Mouse (Mus musculus) CH12.LX (cell line): ENCODE measurements around the gene Tmem171.

Experiments
- CTCF ChIP-seq, 2 experiments: IDR thresholded peaks in 1 of 2; conservative IDR thresholded peaks in 1 of 2; 2 replicates each; pipeline ENCODE4 v1.5.1; 2011 to 2012; ENCODE audit warnings: low read depth in 2 of 2, low read length in 2 of 2, improper control_type of control experiment in 1 of 2, inconsistent platforms in 1 of 2, mild to moderate bottlenecking in 1 of 2, moderate library complexity in 1 of 2
- E2F4 ChIP-seq: IDR thresholded peaks from 2 replicates; pipeline ENCODE4 v1.6.1; 2011; ENCODE audit warnings: low read depth, low read length, improper control_type of control experiment; ENCODE audit not compliant: insufficient replicate concordance
- EP300 ChIP-seq: IDR thresholded peaks from 2 replicates; pipeline ENCODE4 v1.6.1; 2011; ENCODE audit warnings: low read length, improper control_type of control experiment
- IRF4 ChIP-seq: IDR thresholded peaks from 2 replicates; pipeline ENCODE4 v1.6.1; 2014; ENCODE audit warnings: low read depth, mild to moderate bottlenecking, inconsistent platforms, low read length, improper control_type of control experiment
- MAX ChIP-seq: IDR thresholded peaks from 2 replicates; pipeline ENCODE4 v1.6.1; 2011; ENCODE audit warnings: low read length, improper control_type of control experiment
- MEF2A ChIP-seq: IDR thresholded peaks from 2 replicates; pipeline ENCODE4 v1.6.1; 2014; ENCODE audit warnings: low read depth, mild to moderate bottlenecking, inconsistent platforms, low read length, improper control_type of control experiment, borderline replicate concordance
- NELFE ChIP-seq: IDR thresholded peaks from 2 replicates; pipeline ENCODE4 v1.6.1; 2011; ENCODE audit warnings: low read depth, low read length, improper control_type of control experiment
- NRF1 ChIP-seq: IDR thresholded peaks from 2 replicates; pipeline ENCODE4 v1.6.1; 2014; ENCODE audit warnings: low read depth, mild to moderate bottlenecking, inconsistent platforms, low read length, improper control_type of control experiment, moderate library complexity
- POLR2A ChIP-seq: IDR thresholded peaks from 2 replicates; pipeline ENCODE4 v1.6.1; 2011; ENCODE audit warnings: low read depth, mild to moderate bottlenecking, improper control_type of control experiment, low read length
- SIN3A ChIP-seq: IDR thresholded peaks from 2 replicates; pipeline ENCODE4 v1.6.1; 2012; ENCODE audit warnings: low read length, improper control_type of control experiment, inconsistent platforms
- USF2 ChIP-seq: conservative IDR thresholded peaks from 2 replicates; pipeline ENCODE4 v1.6.1; 2011; ENCODE audit warnings: low read depth, low read length, improper control_type of control experiment
- ZMIZ1 ChIP-seq: IDR thresholded peaks from 2 replicates; pipeline ENCODE4 v1.6.1; 2012; ENCODE audit warnings: low read depth, mild to moderate bottlenecking, inconsistent platforms, low read length, improper control_type of control experiment

DNA sequence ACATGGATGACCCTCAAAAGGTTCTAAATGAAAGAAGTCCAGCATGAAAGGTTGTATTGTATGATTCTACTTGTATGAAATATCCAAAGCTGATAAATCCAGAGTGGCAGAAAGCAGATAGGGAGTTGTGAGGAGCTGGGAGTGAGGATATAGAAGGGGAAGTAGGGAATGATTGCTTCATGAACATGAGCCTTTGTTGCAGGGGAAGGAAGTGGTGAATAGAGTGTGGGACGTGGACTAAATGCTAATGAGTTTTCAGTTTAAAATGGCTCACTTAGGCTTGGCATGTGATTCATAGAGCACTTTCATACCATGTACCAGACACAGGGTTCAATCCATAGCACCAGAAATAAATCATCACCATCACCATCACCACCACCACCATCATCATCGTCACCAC is 11.2 kb downstream of the Tmem171 start:
- TF ChIP-seq POLR2A (no peak), NELFE (no peak), EP300 (no peak), CTCF (conservative IDR thresholded peaks at IDR 0.05 in 1 of 2, IDR thresholded peaks at IDR 0.05 in 1 of 2; ENCODE audit: low read depth in 2 of 2, low read length in 2 of 2) (no peak), MAX (no peak), IRF4 (no peak), SIN3A (no peak), USF2 (no peak), NRF1 (no peak), ZMIZ1 (no peak), E2F4 (no peak), MEF2A (no peak)
